Mouse (Mus musculus) forebrain, embryonic 11.5 days (tissue): ENCODE data around the gene Gm6526. TPM values are rescaled to one million over a fixed set of nuclear protein-coding genes. Genes with fewer than 3 reads are reported as not detected.
"Not testable (repeated sequence)": the region's sequence is repeated elsewhere in the genome, so short reads cannot be mapped to it uniquely, and the experiment has no call there.

Source experiments
- ATAC-seq: fragments of 200-750 bp; cut with Nextera tagmentation; replicated peaks from 2 replicates; pipeline ENCODE4 v1.8.0; 2017; ENCODE audit warnings: moderate TSS enrichment; ENCODE audit not compliant: low FRiP score
- DNase-seq: peaks from one replicate; pipeline ENCODE4 v3.0.0-alpha.2; 2017; ENCODE audit warnings: low spot score
- H3K27ac ChIP-seq: fragments of 300-500 bp; sonication (generic); 2 replicates; pipeline ENCODE4 v1.5.1; 2014; ENCODE audit warnings: low read depth, low read length
- H3K27me3 ChIP-seq: fragments of 300-500 bp; sonication (generic); 2 replicates; pipeline ENCODE4 v1.6.1; 2014; ENCODE audit warnings: mild to moderate bottlenecking, low read length, mixed read lengths; ENCODE audit not compliant: control insufficient read depth, insufficient read depth
- H3K36me3 ChIP-seq: fragments of 300-500 bp; sonication (generic); 2 replicates; pipeline ENCODE4 v1.6.1; 2014; ENCODE audit warnings: mild to moderate bottlenecking, low read length, moderate library complexity, mixed read lengths; ENCODE audit not compliant: control insufficient read depth, insufficient read depth
- H3K4me1 ChIP-seq: fragments of 300-500 bp; sonication (generic); replicated peaks from 2 replicates; pipeline ENCODE4 v1.6.1; 2014; ENCODE audit warnings: low read length, mixed read lengths; ENCODE audit not compliant: control insufficient read depth, insufficient read depth
- H3K4me2 ChIP-seq: fragments of 300-500 bp; sonication (generic); 2 replicates; pipeline ENCODE4 v1.6.1; 2014; ENCODE audit warnings: low read depth, mild to moderate bottlenecking, low read length, moderate library complexity, mixed read lengths; ENCODE audit not compliant: severe bottlenecking
- H3K4me3 ChIP-seq: fragments of 300-500 bp; sonication (generic); 2 replicates; pipeline ENCODE4 v1.5.1; 2014; ENCODE audit warnings: low read depth, low read length
- H3K9ac ChIP-seq: fragments of 300-500 bp; sonication (generic); 2 replicates; pipeline ENCODE4 v1.6.1; 2014; ENCODE audit warnings: low read length
- H3K9me3 ChIP-seq: fragments of 300-500 bp; sonication (generic); 2 replicates; pipeline ENCODE4 v1.6.1; 2016; ENCODE audit warnings: low read length, mixed read lengths; ENCODE audit not compliant: control insufficient read depth
- WGBS: fragments of 180-500 bp; shearing (Covaris S2); extraction: QIAGEN DNeasy Blood & Tissue Kit; methylation state at CpG from one replicate; pipeline ENCODE4 v1.1.7; 2014; 5-methylcytosine and 5-hydroxymethylcytosine counted together
- polyA plus RNA-seq: library from polyadenylated mRNA; unstranded; fragments of >200 nt; fragmentation: Nextera tagmentation; extraction: Ambion mirVana; gene quantifications from 2 replicates; pipeline ENCODE4 v1.2.1, GENCODE M21; 2014

The Gm6526 gene
- not detected in 2 replicates for polyA plus RNA-seq

GRCm38 (mm10) chr14:43747566-43747965 lies at the start of gene Gm6526:
Gene Gm6526 (plus strand): TSS chr14:43747866.
- WGBS = 81% methylated on average over 4 of the region's 4 CpGs

GRCm38 (mm10) chr14:43727385-43727784 lies 20.3 kb upstream of the Gm6526 start, which contains the start of gene Gm16506:
Gene Gm16506 (minus strand): TSS chr14:43727485.
- H3K27me3 ChIP-seq, H3K4me3 ChIP-seq, H3K4me1 ChIP-seq, H3K9ac ChIP-seq, H3K27ac ChIP-seq, H3K4me2 ChIP-seq, H3K9me3 ChIP-seq, H3K36me3 ChIP-seq, ATAC-seq, DNase-seq: not testable (repeated sequence)
- 92% methylated on average over 1 of the region's 3 CpGs for WGBS

More at GRCm38 (mm10) chr14:43747566-43747965, at the start of gene Gm6526:
- not testable (repeated sequence) for H3K4me1 ChIP-seq, H3K4me3 ChIP-seq, H3K36me3 ChIP-seq, ATAC-seq, H3K9me3 ChIP-seq, H3K9ac ChIP-seq, H3K4me2 ChIP-seq, DNase-seq, H3K27me3 ChIP-seq, H3K27ac ChIP-seq

- 81% methylated on average over 3 of the region's 3 CpGs for WGBS
- H3K9ac ChIP-seq, H3K4me3 ChIP-seq, H3K4me1 ChIP-seq, ATAC-seq, DNase-seq, H3K27me3 ChIP-seq, H3K36me3 ChIP-seq, H3K27ac ChIP-seq, H3K9me3 ChIP-seq, H3K4me2 ChIP-seq: not testable (repeated sequence)
Observed at GRCm38 (mm10) chr14:43784645-43785044, 37.0 kb downstream of the Gm6526 start, which contains the start of gene Gm8180. Gene Gm8180 (minus strand): TSS chr14:43784745.

GRCm38 (mm10) chr14:43793811-43794210 lies 46.1 kb downstream of the Gm6526 start:
- H3K4me2 ChIP-seq, H3K4me3 ChIP-seq, H3K27me3 ChIP-seq, H3K4me1 ChIP-seq, ATAC-seq, H3K9me3 ChIP-seq, DNase-seq, H3K27ac ChIP-seq, H3K9ac ChIP-seq, H3K36me3 ChIP-seq: not testable (repeated sequence)
- 80% methylated on average over 5 of the region's 5 CpGs for WGBS

- ATAC-seq = peak; percentile 77
- no peak overlapping the region for H3K9ac ChIP-seq
- 20% methylated on average over 14 of the region's 14 CpGs for WGBS
Observed at GRCm38 (mm10) chr14:43796069-43796904, 48.6 kb downstream of the Gm6526 start.

GRCm38 (mm10) chr14:43796905-43797470 lies 49.3 kb downstream of the Gm6526 start:
- peak; percentile 48 for DNase-seq
- not testable (repeated sequence) for H3K27me3 ChIP-seq, H3K9ac ChIP-seq, H3K9me3 ChIP-seq, H3K27ac ChIP-seq, H3K4me1 ChIP-seq, H3K36me3 ChIP-seq
- WGBS = 11% methylated on average over 22 of the region's 23 CpGs
- ATAC-seq = peak; percentile 60
- H3K4me3 ChIP-seq = 0 out of 2 replicates have a peak overlapping the region, but pooled peaks have one; percentile 7
- peak overlapping the region; percentile 39; the same call in 1 of the 2 replicates for H3K4me2 ChIP-seq

More at GRCm38 (mm10) chr14:43796069-43796904, 48.6 kb downstream of the Gm6526 start:
- Histone ChIP-seq H3K27ac (no peak overlapping the region), H3K4me1 (no peaks in the 10 kb centered on the region), H3K36me3 (no peaks in the 10 kb centered on the region), H3K4me2 (peak overlapping the region; percentile 39; the same call in 1 of the 2 replicates), H3K9me3 (no peaks in the 10 kb centered on the region), H3K27me3 (no peaks in the 10 kb centered on the region), H3K4me3 (0 out of 2 replicates have a peak overlapping the region, but pooled peaks have one; percentile 7)
- DNase-seq = peak; percentile 42

GRCm38 (mm10) chr14:43804435-43804834 lies 56.8 kb downstream of the Gm6526 start:
- H3K27me3 ChIP-seq, H3K4me2 ChIP-seq, H3K27ac ChIP-seq, ATAC-seq, H3K36me3 ChIP-seq, DNase-seq, H3K9me3 ChIP-seq, H3K4me1 ChIP-seq, H3K4me3 ChIP-seq, H3K9ac ChIP-seq: not testable (repeated sequence)
- WGBS = 21% methylated on average over 7 of the region's 7 CpGs
